Mouse (Mus musculus): Measurements from ENCODE around the gene Rhof.

The Rhof gene

GRCm38 (mm10) chr5:123147569-123147968 lies 15.1 kb upstream of the Rhof start:
- DNase-seq, result no peak

- DNase-seq, result no peak
Observed at GRCm38 (mm10) chr5:123146357-123146756, 13.9 kb upstream of the Rhof start.

- no peak for DNase-seq
Observed at GRCm38 (mm10) chr5:123144746-123145590, 12.5 kb upstream of the Rhof start.

- no peak for DNase-seq
Observed at GRCm38 (mm10) chr5:123143971-123144745, 11.7 kb upstream of the Rhof start.

- peak; percentile 61 to 65 for DNase-seq
Observed at GRCm38 (mm10) chr5:123143251-123143970, 10.9 kb upstream of the Rhof start.

- DNase-seq, result peak; percentile 70
Observed at GRCm38 (mm10) chr5:123142161-123143157, 10.0 kb upstream of the Rhof start, which contains the start of gene Setd1b. TSS of gene Setd1b (plus strand) at chr5:123142193.

GRCm38 (mm10) chr5:123141555-123142160 lies 9.2 kb upstream of the Rhof start:
- DNase-seq, result peak; percentile 83 to 84

GRCm38 (mm10) chr5:123140694-123141554 lies 8.4 kb upstream of the Rhof start:
- peak; percentile 95 to 96 for DNase-seq

- peak in 1 of 2 experiments; percentile 64 for DNase-seq
Observed at GRCm38 (mm10) chr5:123139722-123140627, 7.5 kb upstream of the Rhof start.

GRCm38 (mm10) chr5:123138953-123139721 lies 6.6 kb upstream of the Rhof start:
- peak; percentile 92 to 93 for DNase-seq

GRCm38 (mm10) chr5:123138230-123138911 lies 5.9 kb upstream of the Rhof start:
- peak; percentile 77 to 80 for DNase-seq

GRCm38 (mm10) chr5:123137910-123138229 lies 5.4 kb upstream of the Rhof start:
- DNase-seq, result no peak

GRCm38 (mm10) chr5:123137044-123137909 lies 4.8 kb upstream of the Rhof start:
- peak; percentile 88 to 91 for DNase-seq

- DNase-seq, result peak; percentile 89 to 92
Observed at GRCm38 (mm10) chr5:123136361-123137043, 4.0 kb upstream of the Rhof start.

GRCm38 (mm10) chr5:123135471-123136360 lies 3.2 kb upstream of the Rhof start:
- DNase-seq, result peak; percentile 85 to 88
